Mouse (Mus musculus) liver, embryonic 16.5 days (tissue): Measurements from ENCODE around the gene Nbeal1. TPM values are rescaled to one million over a fixed set of nuclear protein-coding genes. Genes with fewer than 3 reads are reported as not detected.

ENCODE experiments used
- ATAC-seq: fragments of 200-750 bp; cut with Nextera tagmentation; 2 replicates; pipeline ENCODE4 v1.8.0; 2017; ENCODE audit warnings: low read depth, mild to moderate bottlenecking, moderate number of reproducible peaks, moderate library complexity
- H3K27ac ChIP-seq: fragments of 300-500 bp; sonication (generic); 2 replicates; pipeline ENCODE4 v1.5.1; 2014; ENCODE audit warnings: mild to moderate bottlenecking, low read length
- H3K27me3 ChIP-seq: fragments of 300-500 bp; sonication (generic); 2 replicates; pipeline ENCODE4 v1.6.1; 2014; ENCODE audit warnings: low read depth, low read length, mixed read lengths; ENCODE audit not compliant: control insufficient read depth, insufficient read depth
- H3K36me3 ChIP-seq: fragments of 300-500 bp; sonication (generic); 2 replicates; pipeline ENCODE4 v1.6.1; 2014; ENCODE audit warnings: mild to moderate bottlenecking; ENCODE audit not compliant: control insufficient read depth, insufficient read depth
- H3K4me1 ChIP-seq: fragments of 300-500 bp; sonication (generic); 2 replicates; pipeline ENCODE4 v1.6.1; 2014; ENCODE audit warnings: low read depth, low read length, mixed read lengths; ENCODE audit not compliant: control insufficient read depth
- H3K4me2 ChIP-seq: fragments of 300-500 bp; sonication (generic); 2 replicates; pipeline ENCODE4 v1.6.1; 2014; ENCODE audit warnings: low read depth, low read length, mixed read lengths
- H3K4me3 ChIP-seq: fragments of 300-500 bp; sonication (generic); 2 replicates; pipeline ENCODE4 v1.5.1; 2014; ENCODE audit warnings: low read depth, mild to moderate bottlenecking, low read length
- H3K9ac ChIP-seq: fragments of 300-500 bp; sonication (generic); 2 replicates; pipeline ENCODE4 v1.6.1; 2014; ENCODE audit warnings: low read depth, low read length
- H3K9me3 ChIP-seq: fragments of 300-500 bp; sonication (generic); replicated peaks from 2 replicates; pipeline ENCODE4 v1.6.1; 2016; ENCODE audit warnings: low read length; ENCODE audit not compliant: control insufficient read depth
- WGBS: fragments of 180-500 bp; shearing (Covaris S2); extraction: QIAGEN DNeasy Blood & Tissue Kit; methylation state at CpG from one replicate; pipeline ENCODE4 v1.1.7; 2014; ENCODE audit not compliant: insufficient replicate concordance; 5-methylcytosine and 5-hydroxymethylcytosine counted together
- polyA plus RNA-seq: library from polyadenylated mRNA; unstranded; fragments of >200 nt; fragmentation: Nextera tagmentation; extraction: Ambion mirVana; gene quantifications from 2 replicates; pipeline ENCODE4 v1.2.1, GENCODE M21; 2015

The Nbeal1 gene
- polyA plus RNA-seq, result 1.3 and 1.6 TPM in 2 replicates

GRCm38 (mm10) chr1:60179932-60180783, at the start of gene Nbeal1:
Gene Nbeal1 (plus strand): TSS chr1:60180599.
- Histone ChIP-seq H3K9me3 (no peaks in the 10 kb centered on the region), H3K9ac (peak within 1 kb of the TSS; percentile 94), H3K4me3 (peak within 1 kb of the TSS; percentile 91), H3K27ac (peak within 1 kb of the TSS; percentile 84), H3K4me2 (peak within 1 kb of the TSS; percentile 96), H3K27me3 (no peaks in the 10 kb centered on the region), H3K36me3 (no peaks in the 10 kb centered on the region), H3K4me1 (peaks cover 5% of the 10 kb centered on the region)
- WGBS, result under 1% methylated on average over 60 of the region's 74 CpGs
- ATAC-seq, result peak; percentile 98

GRCm38 (mm10) chr1:60137346-60137745, 43.1 kb upstream of the Nbeal1 start:
- H3K4me3 ChIP-seq, result no peak overlapping the region
- no peaks in the 10 kb centered on the region for H3K9me3 ChIP-seq
- no peaks in the 10 kb centered on the region for H3K36me3 ChIP-seq
- no peak overlapping the region for H3K4me2 ChIP-seq
- H3K27ac ChIP-seq, result no peak overlapping the region
- whole genome bisulfite sequencing, result 67% methylated on average over 9 of the region's 9 CpGs
- H3K4me1 ChIP-seq, result no peaks in the 10 kb centered on the region
- H3K27me3 ChIP-seq, result no peaks in the 10 kb centered on the region
- H3K9ac ChIP-seq, result no peak overlapping the region
- ATAC-seq, result no peak

GRCm38 (mm10) chr1:60152700-60153099, 27.7 kb upstream of the Nbeal1 start:
- no peaks in the 10 kb centered on the region for H3K4me1 ChIP-seq
- H3K9me3 ChIP-seq, result no peaks in the 10 kb centered on the region
- no peaks in the 10 kb centered on the region for H3K27me3 ChIP-seq
- H3K4me3 ChIP-seq, result no peak overlapping the region
- H3K9ac ChIP-seq, result no peak overlapping the region
- no peak overlapping the region for H3K4me2 ChIP-seq
- no peaks in the 10 kb centered on the region for H3K36me3 ChIP-seq
- no peak overlapping the region for H3K27ac ChIP-seq
- WGBS, result 63% methylated on average over 5 of the region's 5 CpGs
- ATAC-seq, result no peak; the same call in 1 of the 2 replicates

- no peak overlapping the region for H3K4me3 ChIP-seq
- 49% methylated on average over 7 of the region's 7 CpGs for WGBS
- ATAC-seq, result no peak
These were observed 23.7 kb upstream of the Nbeal1 start for GRCm38 (mm10) chr1:60156651-60157050.

GRCm38 (mm10) chr1:60158411-60158810, 22.0 kb upstream of the Nbeal1 start:
- Histone ChIP-seq H3K27ac (no peak overlapping the region), H3K36me3 (no peaks in the 10 kb centered on the region), H3K9ac (no peak overlapping the region), H3K4me2 (no peak overlapping the region), H3K9me3 (no peaks in the 10 kb centered on the region), H3K27me3 (no peaks in the 10 kb centered on the region), H3K4me1 (no peaks in the 10 kb centered on the region), H3K4me3 (no peak overlapping the region)
- WGBS, result 31% methylated on average over 3 of the region's 3 CpGs
- no peak for ATAC-seq

More at GRCm38 (mm10) chr1:60156651-60157050, 23.7 kb upstream of the Nbeal1 start:
- H3K36me3 ChIP-seq, result no peaks in the 10 kb centered on the region
- no peaks in the 10 kb centered on the region for H3K4me1 ChIP-seq
- H3K27me3 ChIP-seq, result no peaks in the 10 kb centered on the region
- no peak overlapping the region for H3K27ac ChIP-seq
- H3K4me2 ChIP-seq, result no peak overlapping the region
- no peaks in the 10 kb centered on the region for H3K9me3 ChIP-seq
- no peak overlapping the region for H3K9ac ChIP-seq

- 68% methylated on average over 3 of the region's 3 CpGs for WGBS
- no peaks in the 10 kb centered on the region for H3K36me3 ChIP-seq
- no peak overlapping the region for H3K4me3 ChIP-seq
- H3K4me1 ChIP-seq, result no peaks in the 10 kb centered on the region
- no peak overlapping the region for H3K9ac ChIP-seq
- no peak for ATAC-seq
- no peak overlapping the region for H3K27ac ChIP-seq
- H3K4me2 ChIP-seq, result no peak overlapping the region
- H3K9me3 ChIP-seq, result no peaks in the 10 kb centered on the region
- no peaks in the 10 kb centered on the region for H3K27me3 ChIP-seq
These were observed 16.7 kb upstream of the Nbeal1 start for GRCm38 (mm10) chr1:60163676-60164075.

- H3K4me1 ChIP-seq, result no peaks in the 10 kb centered on the region
- no peak for ATAC-seq
- 68% methylated on average over 2 of the region's 2 CpGs for WGBS
- H3K36me3 ChIP-seq, result no peaks in the 10 kb centered on the region
- no peaks in the 10 kb centered on the region for H3K27me3 ChIP-seq
- no peak overlapping the region for H3K27ac ChIP-seq
- H3K4me3 ChIP-seq, result no peak overlapping the region
- no peak overlapping the region for H3K4me2 ChIP-seq
- H3K9ac ChIP-seq, result no peak overlapping the region
- H3K9me3 ChIP-seq, result no peaks in the 10 kb centered on the region
These were observed 10.8 kb upstream of the Nbeal1 start for GRCm38 (mm10) chr1:60169626-60170025.

- H3K4me2 ChIP-seq, result no peak overlapping the region
- H3K27me3 ChIP-seq, result no peaks in the 10 kb centered on the region
- no peaks in the 10 kb centered on the region for H3K4me1 ChIP-seq
- H3K27ac ChIP-seq, result no peak overlapping the region
- no peak for ATAC-seq
- no peaks in the 10 kb centered on the region for H3K36me3 ChIP-seq
- no peaks in the 10 kb centered on the region for H3K9me3 ChIP-seq
- no peak overlapping the region for H3K9ac ChIP-seq
- WGBS, result 60% methylated on average over 2 of the region's 2 CpGs
- H3K4me3 ChIP-seq, result no peak overlapping the region
These were observed 10.1 kb upstream of the Nbeal1 start for GRCm38 (mm10) chr1:60170251-60170650.

GRCm38 (mm10) chr1:60173119-60173518, 7.3 kb upstream of the Nbeal1 start:
- Histone ChIP-seq H3K4me1 (no peaks in the 10 kb centered on the region), H3K4me2 (no peak overlapping the region), H3K36me3 (no peaks in the 10 kb centered on the region), H3K4me3 (no peak overlapping the region), H3K9ac (no peak overlapping the region), H3K27ac (no peak overlapping the region), H3K27me3 (no peaks in the 10 kb centered on the region), H3K9me3 (no peaks in the 10 kb centered on the region)
- WGBS, result 70% methylated on average over 3 of the region's 3 CpGs
- ATAC-seq, result no peak
